Mouse (Mus musculus) heart, postnatal 36 days (tissue): Measurements from ENCODE around the gene Cep128. TPM values are rescaled to one million over a fixed set of nuclear protein-coding genes. Genes with fewer than 3 reads are reported as not detected.
A peak's percentile ranks its signal among the peaks of the same experiment; 100 is the strongest.
"Not testable (repeated sequence)": the region's sequence is repeated elsewhere in the genome, so short reads cannot be mapped to it uniquely, and the experiment has no call there.

Experiments used
- DNase-seq, 2 experiments: peaks; one replicate each; pipeline ENCODE4 v3.0.0; 2021 to 2022
- intact Hi-C: fragments of 180-260 bp; cut with DNase I; formaldehyde crosslinking; loops from one replicate; pipeline ENCODE4 v1.15.1; 2025
- microRNA-seq, 2 experiments: library from miRNA; unstranded; fragments of <30 nt; microRNA quantifications; one replicate each; pipeline ENCODE4 v1.2.0; 2021; ENCODE audit warnings: borderline number of aligned reads in 2 of 2
- total RNA-seq, 2 experiments: library from RNA; stranded (reverse); gene quantifications; 2 replicates each; pipeline ENCODE4 v1.2.3; 2021

Gene Cep128
- total RNA-seq, 2 experiments from 2014 or later: 10.3 to 10.9 TPM

DNA sequence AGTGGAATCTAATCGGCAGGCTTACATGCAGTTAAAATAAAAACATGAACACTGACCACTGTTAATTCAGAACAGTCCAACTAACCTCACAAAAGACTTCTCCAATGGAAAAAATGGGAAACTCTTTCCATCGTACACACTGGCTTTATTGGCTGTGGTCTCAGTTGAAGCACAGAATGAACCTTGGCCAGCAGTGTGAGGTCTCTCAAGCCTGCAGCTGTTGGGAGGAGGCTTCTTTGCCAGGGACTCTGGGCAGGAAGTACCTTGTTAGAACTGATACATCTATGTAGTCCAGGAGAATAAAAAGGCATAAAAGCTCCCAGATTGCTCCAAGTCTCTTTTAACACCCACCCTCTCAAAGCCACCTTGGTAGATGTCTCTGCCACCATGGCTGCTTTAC, 390.9 kb downstream of the Cep128 start:
- intact Hi-C loops: no loop called here

DNA sequence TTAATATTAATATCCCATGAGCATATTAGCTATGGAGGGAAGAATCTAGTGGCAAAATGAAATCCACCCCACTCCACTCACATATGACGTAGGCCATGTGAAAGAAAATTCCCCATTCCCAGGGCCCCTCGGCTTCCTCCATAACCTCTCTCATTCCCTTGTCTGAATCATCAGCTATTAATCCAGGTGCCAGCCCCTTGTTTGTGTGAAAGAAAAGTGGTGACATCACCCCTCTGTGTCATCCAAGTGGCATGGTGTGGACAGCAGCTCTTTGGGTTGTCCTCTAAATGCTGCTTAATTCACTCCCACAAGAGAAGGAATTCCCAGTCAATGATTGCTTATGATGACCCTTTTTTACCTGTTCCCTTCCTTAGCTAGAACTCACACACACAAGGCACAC, 396.4 kb downstream of the Cep128 start:
- no peak for DNase-seq
- intact Hi-C loops: no loop called here

More for the DNA sequence above, 390.9 kb downstream of the Cep128 start:
- peak in 1 of 2 experiments; percentile 3 for DNase-seq

DNA sequence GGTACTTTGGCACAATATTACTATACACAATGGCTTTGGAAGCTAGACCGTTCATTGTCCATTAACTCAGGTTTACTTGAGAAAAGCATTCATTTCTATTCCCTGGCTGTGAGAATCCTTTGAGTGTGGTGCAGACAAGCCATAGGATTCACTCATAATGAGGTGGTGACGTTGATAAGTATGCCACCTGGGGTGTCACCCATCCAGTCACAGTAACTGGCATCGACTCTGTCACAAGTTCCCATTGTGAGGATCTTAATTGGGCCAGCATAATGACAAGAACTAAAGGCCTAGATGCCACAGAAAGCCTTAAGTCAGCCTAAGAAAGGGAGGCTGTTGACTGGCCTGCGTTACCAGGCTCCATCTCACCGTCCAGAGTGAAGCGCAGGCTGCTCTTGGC, 396.9 kb downstream of the Cep128 start:
- no peak for DNase-seq
- intact Hi-C loops: no loop called here

DNA sequence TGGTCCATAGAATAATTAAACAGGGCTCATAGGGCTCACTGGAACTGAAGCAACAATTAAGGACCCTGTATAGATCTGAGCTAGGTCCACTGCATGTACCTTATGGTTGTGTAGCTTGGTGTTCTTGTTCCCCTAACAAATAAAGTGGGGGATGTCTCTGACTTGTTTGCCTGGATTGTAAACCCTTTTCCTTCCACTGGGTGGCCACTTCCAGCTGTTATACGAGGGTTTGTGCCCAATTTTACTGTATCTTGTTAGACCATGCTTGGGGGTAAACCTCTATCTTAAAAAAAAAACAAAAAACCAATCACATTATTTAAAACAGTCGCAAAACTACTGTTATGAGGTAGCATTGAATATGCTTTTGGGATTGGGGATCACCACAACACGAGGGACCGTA, 402.2 kb downstream of the Cep128 start:
- intact Hi-C loops: no loop called here
- no peak for DNase-seq

DNA sequence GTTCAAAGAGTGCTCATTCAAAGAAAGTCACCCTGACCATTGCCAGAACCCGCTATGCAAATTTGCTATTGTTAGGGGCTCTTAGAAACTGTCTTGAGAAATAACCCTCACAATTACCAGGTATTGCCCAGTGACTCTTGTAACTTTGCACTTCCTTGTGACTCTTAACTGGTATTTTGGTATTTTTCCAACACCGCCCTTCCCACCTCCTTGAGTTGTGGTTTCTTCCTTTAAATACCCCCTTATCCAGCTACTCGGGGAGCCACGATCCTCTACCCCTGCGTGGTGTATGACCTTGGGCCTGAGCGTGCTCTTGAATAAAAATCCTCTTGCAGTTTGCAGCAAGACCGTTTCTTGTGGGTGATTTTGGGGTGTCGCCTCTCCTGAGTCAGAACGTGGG, 407.8 kb downstream of the Cep128 start:
- intact Hi-C loops, DNase-seq: not testable (repeated sequence)

DNA sequence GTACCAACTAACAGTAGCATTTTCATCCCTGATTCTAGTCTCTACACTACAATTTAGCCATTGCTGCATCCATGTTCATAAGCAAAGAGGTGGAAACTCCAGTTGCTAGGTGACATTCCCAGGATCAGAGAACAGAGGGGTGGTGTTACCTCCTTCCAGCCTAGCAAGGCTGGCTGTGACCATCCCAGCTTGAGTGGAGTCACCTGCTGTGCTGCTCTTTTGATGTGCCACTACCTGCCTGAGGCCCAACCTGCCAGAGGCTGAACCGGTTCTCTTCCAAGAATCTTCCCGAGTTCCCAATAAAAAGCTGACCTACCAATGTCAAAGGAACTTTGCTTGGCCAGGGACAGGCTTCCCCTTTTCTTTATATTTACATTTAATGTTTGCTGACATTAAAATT, 408.8 kb downstream of the Cep128 start:
- DNase-seq: no peak
- intact Hi-C loops: no loop called here

DNA sequence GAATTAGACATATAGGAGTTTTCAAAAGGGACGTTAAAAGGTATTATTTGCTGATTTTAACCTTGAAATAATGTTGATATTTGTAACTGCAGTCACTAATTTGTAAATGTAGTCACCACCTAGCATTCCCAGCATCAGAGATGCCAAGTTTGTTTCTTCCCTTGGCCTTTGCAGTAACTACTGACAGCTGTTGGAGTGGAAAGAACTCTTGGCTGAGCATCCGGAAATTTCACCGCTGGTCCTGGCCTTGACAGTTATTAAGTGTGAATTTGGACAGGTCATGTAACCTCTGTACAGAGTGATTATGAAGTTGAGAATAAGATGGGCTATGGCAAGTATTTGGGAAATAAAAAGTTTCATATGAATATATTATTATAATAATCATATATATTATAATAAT, 413.1 kb downstream of the Cep128 start:
- peak; percentile 11 to 17 for DNase-seq
- intact Hi-C loops: no loop called here

DNA sequence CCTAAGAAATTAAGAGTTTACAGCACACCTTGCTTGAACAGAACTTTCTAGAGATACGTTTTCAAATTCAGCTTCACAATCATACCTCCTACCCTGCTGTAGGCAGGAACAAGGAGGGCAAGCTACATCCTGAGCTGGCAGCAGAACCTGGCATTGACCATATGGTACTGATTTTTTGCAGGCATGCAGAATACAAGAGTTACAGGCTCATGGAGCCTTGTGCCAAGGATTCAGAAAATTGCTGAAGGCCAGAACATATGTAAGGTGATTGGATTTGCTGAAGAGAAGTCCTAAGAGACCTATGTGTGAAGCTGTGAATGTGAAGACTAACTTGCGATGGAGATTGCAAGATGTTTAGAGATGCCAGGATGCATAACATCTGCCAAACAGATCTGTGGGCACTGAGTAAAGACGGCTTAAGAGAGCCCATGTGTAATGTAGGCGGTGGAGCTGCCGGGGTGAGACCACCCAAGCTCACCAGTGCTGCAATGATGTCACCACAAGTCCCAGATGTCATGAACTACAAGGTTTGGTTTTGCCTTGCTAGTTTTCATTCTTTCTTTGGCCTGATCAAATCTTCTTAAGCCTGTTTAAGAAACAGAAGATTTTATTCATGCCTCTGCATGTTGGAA, 422.7 kb downstream of the Cep128 start:
- intact Hi-C loops: no loop called here
- no peak for DNase-seq

DNA sequence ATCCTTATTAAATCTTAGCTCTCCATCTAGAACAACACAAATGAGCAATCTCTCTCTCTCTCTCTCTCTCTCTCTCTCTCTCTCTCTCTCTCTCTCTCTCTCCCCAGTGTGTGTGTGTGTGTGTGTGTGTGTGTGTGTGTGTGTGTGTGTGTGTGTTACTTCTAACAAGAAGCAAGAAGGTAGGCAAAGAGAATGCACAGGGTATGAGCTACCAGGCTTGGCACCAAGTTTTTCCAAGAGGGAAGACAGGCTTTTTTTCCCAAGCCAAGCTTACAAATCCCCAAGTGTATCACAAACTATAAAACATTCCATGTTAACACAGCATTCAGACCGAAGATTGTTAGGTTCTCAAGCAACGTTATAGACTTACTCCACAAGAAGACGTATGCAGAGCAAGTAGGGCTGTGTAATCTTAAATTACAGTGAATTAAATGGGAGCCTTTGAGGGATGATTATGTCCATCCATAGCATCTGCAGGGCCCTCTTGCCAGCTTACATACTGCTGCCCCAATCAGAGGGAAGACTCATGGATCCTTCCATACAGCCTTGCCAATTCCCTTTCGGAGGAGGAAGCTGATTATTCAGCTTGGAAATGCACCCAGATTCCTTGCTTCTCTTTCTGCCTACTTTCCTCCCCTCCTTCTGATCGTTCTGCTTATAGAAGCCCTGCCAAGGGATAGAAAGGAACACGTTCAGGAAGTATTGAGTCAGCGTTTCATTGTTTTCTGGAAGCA, 429.3 kb downstream of the Cep128 start:
- intact Hi-C loops: no loop called here

More for the DNA sequence above, 429.3 kb downstream of the Cep128 start:
- no peak for DNase-seq

Small RNA genes within 50 kb of the gene (microRNA-seq; reads per million reads assigned to microRNA genes)
- gene Gm44370: 0 reads per million in 2 experiments

Other genes with a start within 250 kb of the Cep128 start
- under 1 TPM in 1 of 2 experiments, not detected in 1; 0.33 TPM for gene Tshr, start 154 bp upstream of the Cep128 start, total RNA-seq
- 10 to 100 TPM; 26.9 to 32.8 TPM for gene Gtf2a1, start 206.1 kb upstream of the Cep128 start, total RNA-seq